Mouse (Mus musculus): Measurements from ENCODE around the gene Gm20661. TPM values are rescaled to one million over a fixed set of nuclear protein-coding genes. Genes with fewer than 3 reads are reported as not detected.

The Gm20661 gene
- total RNA-seq (2014; fragmentation: Nextera tagmentation), result not detected in 2 replicates
- total RNA-seq (2017), result 0.42 TPM in 1 of 2 replicates, not detected in the other

- peak; percentile 72 for ATAC-seq (replicated peaks; ENCODE audit: low FRiP score, low TSS enrichment, poor library complexity, severe bottlenecking)
Observed at GRCm38 (mm10) chr9:107982681-107983346, at the start of gene Gm20661. Gm20661 (plus strand) TSS chr9:107983058.

- ATAC-seq (replicated peaks; ENCODE audit: low FRiP score, low TSS enrichment, poor library complexity, severe bottlenecking), result no peak
Observed at GRCm38 (mm10) chr9:107934146-107934545, 48.7 kb upstream of the Gm20661 start.

- no peak for ATAC-seq (replicated peaks; ENCODE audit: low FRiP score, low TSS enrichment, poor library complexity, severe bottlenecking)
Observed at GRCm38 (mm10) chr9:107935374-107935773, 47.5 kb upstream of the Gm20661 start, which contains the start of gene Camkv. Camkv (plus strand) TSS chr9:107935674.

GRCm38 (mm10) chr9:107935790-107936214 is 47.1 kb upstream of the Gm20661 start:
- peak; percentile 56 for ATAC-seq (replicated peaks; ENCODE audit: low FRiP score, low TSS enrichment, poor library complexity, severe bottlenecking)

- no peak for ATAC-seq (replicated peaks; ENCODE audit: low FRiP score, low TSS enrichment, poor library complexity, severe bottlenecking)
Observed at GRCm38 (mm10) chr9:107936215-107936822, 46.5 kb upstream of the Gm20661 start.

- ATAC-seq (replicated peaks; ENCODE audit: low FRiP score, low TSS enrichment, poor library complexity, severe bottlenecking), result no peak
Observed at GRCm38 (mm10) chr9:107936831-107937230, 46.0 kb upstream of the Gm20661 start.

GRCm38 (mm10) chr9:107947241-107948194 is 35.3 kb upstream of the Gm20661 start:
- ATAC-seq (replicated peaks; ENCODE audit: low FRiP score, low TSS enrichment, poor library complexity, severe bottlenecking), result peak; percentile 60

- no peak for ATAC-seq (replicated peaks; ENCODE audit: low FRiP score, low TSS enrichment, poor library complexity, severe bottlenecking)
Observed at GRCm38 (mm10) chr9:107949184-107949921, 33.5 kb upstream of the Gm20661 start.

GRCm38 (mm10) chr9:107949922-107950235 is 33.0 kb upstream of the Gm20661 start, which contains the start of gene Traip:
Traip (plus strand) TSS chr9:107950136.
- ATAC-seq (replicated peaks; ENCODE audit: low FRiP score, low TSS enrichment, poor library complexity, severe bottlenecking), result no peak

GRCm38 (mm10) chr9:107950460-107951355 is 32.1 kb upstream of the Gm20661 start:
- ATAC-seq (replicated peaks; ENCODE audit: low FRiP score, low TSS enrichment, poor library complexity, severe bottlenecking), result peak; percentile 83

- no peak for ATAC-seq (replicated peaks; ENCODE audit: low FRiP score, low TSS enrichment, poor library complexity, severe bottlenecking)
Observed at GRCm38 (mm10) chr9:107955613-107956289, 27.1 kb upstream of the Gm20661 start.

GRCm38 (mm10) chr9:107957141-107957540 is 25.7 kb upstream of the Gm20661 start:
- no peak for ATAC-seq (replicated peaks; ENCODE audit: low FRiP score, low TSS enrichment, poor library complexity, severe bottlenecking)

- no peak for ATAC-seq (replicated peaks; ENCODE audit: low FRiP score, low TSS enrichment, poor library complexity, severe bottlenecking)
Observed at GRCm38 (mm10) chr9:107959896-107960295, 23.0 kb upstream of the Gm20661 start.

GRCm38 (mm10) chr9:107960928-107961327 is 21.9 kb upstream of the Gm20661 start:
- no peak for ATAC-seq (replicated peaks; ENCODE audit: low FRiP score, low TSS enrichment, poor library complexity, severe bottlenecking)

GRCm38 (mm10) chr9:107961351-107961762 is 21.5 kb upstream of the Gm20661 start:
- no peak for ATAC-seq (replicated peaks; ENCODE audit: low FRiP score, low TSS enrichment, poor library complexity, severe bottlenecking)

- no peak for ATAC-seq (replicated peaks; ENCODE audit: low FRiP score, low TSS enrichment, poor library complexity, severe bottlenecking)
Observed at GRCm38 (mm10) chr9:107961881-107962280, 21.0 kb upstream of the Gm20661 start.

- ATAC-seq (replicated peaks; ENCODE audit: low FRiP score, low TSS enrichment, poor library complexity, severe bottlenecking), result no peak
Observed at GRCm38 (mm10) chr9:107962916-107963315, 19.9 kb upstream of the Gm20661 start.

GRCm38 (mm10) chr9:107963700-107964099 is 19.2 kb upstream of the Gm20661 start:
- peak; percentile 48; the same call in 1 of the 2 replicates for ATAC-seq (replicated peaks; ENCODE audit: low FRiP score, low TSS enrichment, poor library complexity, severe bottlenecking)
